Mouse (Mus musculus) small intestine, adult 2 months (tissue): Measurements from ENCODE around the gene Cd84.

Source experiments
- CTCF ChIP-seq: fragments of 200-500 bp; IDR thresholded peaks from 2 replicates; pipeline ENCODE4 v1.5.1; 2012; ENCODE audit warnings: low read depth, mild to moderate bottlenecking, control low read depth, inconsistent platforms, low read length, moderate library complexity, mixed read lengths; ENCODE audit not compliant: insufficient replicate concordance, insufficient read length; ENCODE audit errors: extremely low read depth
- POLR2A ChIP-seq: fragments of 200-500 bp; IDR thresholded peaks from 2 replicates; pipeline ENCODE4 v1.6.1; 2012; ENCODE audit warnings: low read depth, mild to moderate bottlenecking, control low read depth, inconsistent platforms, low read length, moderate library complexity

GRCm38 (mm10) chr1:171865467-171865866 lies 26.0 kb downstream of the Cd84 start:
- no peak for TF ChIP-seq CTCF
- TF ChIP-seq POLR2A: no peak
